Mouse (Mus musculus) stomach, postnatal 0 days (tissue): ENCODE results near the gene Ikbke. TPM values are rescaled to one million over a fixed set of nuclear protein-coding genes. Genes with fewer than 3 reads are reported as not detected.

Experiments
- ATAC-seq: fragments of 200-750 bp; cut with Nextera tagmentation; 2 replicates; pipeline ENCODE4 v1.8.0; 2017; ENCODE audit not compliant: low FRiP score, low TSS enrichment
- DNase-seq: peaks from one replicate; pipeline ENCODE4 v3.0.0-alpha.2; 2016; ENCODE audit warnings: low spot score
- H3K27ac ChIP-seq: fragments of 300-500 bp; sonication (generic); replicated peaks from 2 replicates; pipeline ENCODE4 v1.5.1; 2014; ENCODE audit warnings: mild to moderate bottlenecking, control low read depth
- H3K27me3 ChIP-seq: fragments of 300-500 bp; sonication (generic); 2 replicates; pipeline ENCODE4 v1.6.1; 2014; ENCODE audit warnings: low read length; ENCODE audit not compliant: control insufficient read depth, insufficient read depth
- H3K36me3 ChIP-seq: fragments of 300-500 bp; sonication (generic); 2 replicates; pipeline ENCODE4 v1.6.1; 2014; ENCODE audit warnings: low read length, mixed read lengths; ENCODE audit not compliant: control insufficient read depth, insufficient read depth
- H3K4me1 ChIP-seq: fragments of 300-500 bp; sonication (generic); replicated peaks from 2 replicates; pipeline ENCODE4 v1.6.1; 2014; ENCODE audit warnings: antibody characterized with exemption; ENCODE audit not compliant: control insufficient read depth, insufficient read depth
- H3K4me2 ChIP-seq: fragments of 300-500 bp; sonication (generic); replicated peaks from 2 replicates; pipeline ENCODE4 v1.6.1; 2014; ENCODE audit warnings: low read depth, mild to moderate bottlenecking, control low read depth, moderate library complexity
- H3K4me3 ChIP-seq: fragments of 300-500 bp; sonication (generic); 2 replicates; pipeline ENCODE4 v1.5.1; 2014; ENCODE audit warnings: low read depth, low read length, control low read depth
- H3K9ac ChIP-seq: fragments of 300-500 bp; sonication (generic); 2 replicates; pipeline ENCODE4 v1.6.1; 2014; ENCODE audit warnings: mild to moderate bottlenecking, low read length, control low read depth, mixed read lengths
- H3K9me3 ChIP-seq: fragments of 300-500 bp; sonication (generic); 2 replicates; pipeline ENCODE4 v1.6.1; 2016; ENCODE audit warnings: low read length; ENCODE audit not compliant: control insufficient read depth
- CTCF ChIP-seq: IDR thresholded peaks from 2 replicates; pipeline ENCODE4 v1.5.1; 2016; ENCODE audit warnings: antibody characterized with exemption, low read depth, mild to moderate bottlenecking, moderate library complexity
- EP300 ChIP-seq: optimal IDR thresholded peaks from 2 replicates; pipeline ENCODE3; 2016; ENCODE audit warnings: antibody characterized with exemption
- WGBS: fragments of 180-500 bp; shearing (Covaris S2); extraction: QIAGEN DNeasy Blood & Tissue Kit; methylation state at CpG from one replicate; pipeline ENCODE4 v1.1.7; 2014; 5-methylcytosine and 5-hydroxymethylcytosine counted together
- polyA plus RNA-seq: library from polyadenylated mRNA; unstranded; fragments of >200 nt; fragmentation: Nextera tagmentation; extraction: Ambion mirVana; gene quantifications from 2 replicates; pipeline ENCODE4 v1.2.1, GENCODE M21; 2015

The Ikbke gene
- polyA plus RNA-seq, 1 experiment from 2014 or later, result 4.5 TPM

GRCm38 (mm10) chr1:131317625-131318024, 38.2 kb upstream of the Ikbke start:
- ATAC-seq, result no peak
- no peak for DNase-seq
- Histone ChIP-seq H3K4me1 (no peaks in the 10 kb centered on the region), H3K4me2 (no peak overlapping the region), H3K36me3 (peaks cover 8% of the 10 kb centered on the region; the same call in 1 of the 2 replicates), H3K9me3 (no peaks in the 10 kb centered on the region), H3K9ac (no peak overlapping the region), H3K27me3 (no peaks in the 10 kb centered on the region), H3K4me3 (no peak overlapping the region), H3K27ac (no peak overlapping the region)
- WGBS, result 81% methylated on average over 5 of the region's 5 CpGs
- no peak for TF ChIP-seq EP300
- TF ChIP-seq CTCF, result no peak

GRCm38 (mm10) chr1:131311284-131311683, 31.9 kb upstream of the Ikbke start:
- WGBS, result 87% methylated on average over 3 of the region's 3 CpGs
- Histone ChIP-seq H3K4me1 (no peaks in the 10 kb centered on the region), H3K27ac (no peak overlapping the region), H3K36me3 (peaks cover 6% of the 10 kb centered on the region; the same call in 1 of the 2 replicates), H3K4me3 (no peak overlapping the region), H3K9me3 (no peaks in the 10 kb centered on the region), H3K9ac (no peak overlapping the region), H3K4me2 (no peak overlapping the region), H3K27me3 (no peaks in the 10 kb centered on the region)
- DNase-seq (no peak), ATAC-seq (no peak)
- TF ChIP-seq CTCF (no peak), EP300 (no peak)

- Histone ChIP-seq H3K4me1 (no peaks in the 10 kb centered on the region), H3K27me3 (no peaks in the 10 kb centered on the region), H3K4me2 (no peak overlapping the region), H3K9me3 (no peaks in the 10 kb centered on the region), H3K36me3 (peaks cover 4% of the 10 kb centered on the region; the same call in 1 of the 2 replicates), H3K9ac (no peak overlapping the region), H3K4me3 (no peak overlapping the region), H3K27ac (no peak overlapping the region)
- no peak for ATAC-seq
- no peak for TF ChIP-seq EP300
- no peak for TF ChIP-seq CTCF
- 90% methylated on average over 5 of the region's 5 CpGs for WGBS
- DNase-seq, result no peak
These were observed 30.9 kb upstream of the Ikbke start for GRCm38 (mm10) chr1:131310237-131310818.

- no peak overlapping the region for H3K4me2 ChIP-seq
- no peak overlapping the region for H3K4me3 ChIP-seq
- no peak for TF ChIP-seq CTCF
- TF ChIP-seq EP300, result no peak
- H3K36me3 ChIP-seq, result peaks cover 2% of the 10 kb centered on the region; the same call in 1 of the 2 replicates
- no peak overlapping the region for H3K9ac ChIP-seq
- WGBS, result 92% methylated on average over 2 of the region's 2 CpGs
- no peaks in the 10 kb centered on the region for H3K27me3 ChIP-seq
- DNase-seq (no peak), ATAC-seq (peak; percentile 54; the same call in 1 of the 2 replicates)
- no peaks in the 10 kb centered on the region for H3K4me1 ChIP-seq
- no peaks in the 10 kb centered on the region for H3K9me3 ChIP-seq
- no peak overlapping the region for H3K27ac ChIP-seq
These were observed 21.3 kb upstream of the Ikbke start for GRCm38 (mm10) chr1:131300750-131301149.

- Histone ChIP-seq H3K27me3 (no peaks in the 10 kb centered on the region), H3K4me3 (no peak overlapping the region), H3K9me3 (no peaks in the 10 kb centered on the region), H3K36me3 (peaks cover 2% of the 10 kb centered on the region; the same call in 1 of the 2 replicates), H3K9ac (no peak overlapping the region), H3K4me2 (no peak overlapping the region), H3K27ac (no peak overlapping the region), H3K4me1 (no peaks in the 10 kb centered on the region)
- no peak for ATAC-seq
- DNase-seq, result no peak
- 71% methylated on average over 6 of the region's 6 CpGs for WGBS
- TF ChIP-seq CTCF, result no peak
- TF ChIP-seq EP300, result no peak
These were observed 20.4 kb upstream of the Ikbke start for GRCm38 (mm10) chr1:131299788-131300187.

GRCm38 (mm10) chr1:131299240-131299639, 19.8 kb upstream of the Ikbke start:
- Histone ChIP-seq H3K36me3 (peaks cover 2% of the 10 kb centered on the region; the same call in 1 of the 2 replicates), H3K27ac (no peak overlapping the region)
- WGBS, result 75% methylated on average over 3 of the region's 3 CpGs

More at GRCm38 (mm10) chr1:131299240-131299639, 19.8 kb upstream of the Ikbke start:
- TF ChIP-seq CTCF, result no peak
- no peak for TF ChIP-seq EP300
- ATAC-seq, result no peak
- DNase-seq, result no peak
- H3K27me3 ChIP-seq, result no peaks in the 10 kb centered on the region
- H3K4me1 ChIP-seq, result no peaks in the 10 kb centered on the region
- H3K4me2 ChIP-seq, result no peak overlapping the region
- no peaks in the 10 kb centered on the region for H3K9me3 ChIP-seq
- no peak overlapping the region for H3K9ac ChIP-seq
- H3K4me3 ChIP-seq, result no peak overlapping the region
